Mouse (Mus musculus): ENCODE results near the gene Pramef20. TPM values are rescaled to one million over a fixed set of nuclear protein-coding genes. Genes with fewer than 3 reads are reported as not detected.
"Not testable (repeated sequence)": the region's sequence is repeated elsewhere in the genome, so short reads cannot be mapped to it uniquely, and the experiment has no call there.

Pramef20 gene
- not detected for total RNA-seq (2021)
- long read RNA-seq, result 0 reads

GRCm38 (mm10) chr4:144377911-144378310 is at the start of gene Pramef20:
Pramef20 (minus strand) TSS chr4:144377933.
- no peak for DNase-seq (ENCODE audit: low spot score in 2 of 2)

- no peak for DNase-seq (ENCODE audit: low spot score in 2 of 2)
Observed at GRCm38 (mm10) chr4:144424590-144424989, 46.9 kb upstream of the Pramef20 start.

GRCm38 (mm10) chr4:144420644-144421043 is 42.9 kb upstream of the Pramef20 start:
- no peak for DNase-seq (ENCODE audit: low spot score in 2 of 2)

GRCm38 (mm10) chr4:144408290-144408689 is 30.6 kb upstream of the Pramef20 start, which contains the start of gene Pramef12:
Pramef12 (minus strand) TSS chr4:144408464.
- DNase-seq (ENCODE audit: low spot score in 2 of 2), result no peak

GRCm38 (mm10) chr4:144406261-144406660 is 28.5 kb upstream of the Pramef20 start:
- no peak for DNase-seq (ENCODE audit: low spot score in 2 of 2)

- DNase-seq (ENCODE audit: low spot score in 2 of 2), result no peak
Observed at GRCm38 (mm10) chr4:144404456-144405086, 26.8 kb upstream of the Pramef20 start.

- no peak for DNase-seq (ENCODE audit: low spot score in 2 of 2)
Observed at GRCm38 (mm10) chr4:144402712-144403111, 25.0 kb upstream of the Pramef20 start.

- DNase-seq (ENCODE audit: low spot score in 2 of 2), result no peak
Observed at GRCm38 (mm10) chr4:144396316-144396715, 18.6 kb upstream of the Pramef20 start.

- DNase-seq (ENCODE audit: low spot score in 2 of 2), result not testable (repeated sequence)
Observed at GRCm38 (mm10) chr4:144357642-144358041, 20.1 kb downstream of the Pramef20 start, which contains the start of gene Gm13119. Gm13119 (plus strand) TSS chr4:144357942.

GRCm38 (mm10) chr4:144335856-144336255 is 41.9 kb downstream of the Pramef20 start:
- DNase-seq (ENCODE audit: low spot score in 2 of 2), result not testable (repeated sequence)

- DNase-seq (ENCODE audit: low spot score in 2 of 2), result not testable (repeated sequence)
Observed at GRCm38 (mm10) chr4:144329949-144330348, 47.8 kb downstream of the Pramef20 start, which contains the start of gene Gm13128. Gm13128 (plus strand) TSS chr4:144330249.

Other genes starting within 250 kb of the Pramef20 start
- gene Oog3, start 215.3 kb downstream of the Pramef20 start, total RNA-seq (2021), result not detected
- gene Oog2, start 187.2 kb downstream of the Pramef20 start, total RNA-seq (2021), result not detected
- gene C87977, start 164.6 kb downstream of the Pramef20 start, total RNA-seq (2021), result not detected
- gene Pramel5, start 97.4 kb downstream of the Pramef20 start, total RNA-seq (2021), result not detected
- not detected for gene Gm13128, start 47.7 kb downstream of the Pramef20 start, total RNA-seq (2021)
- gene Gm13119, start 20.0 kb downstream of the Pramef20 start, total RNA-seq (2021), result not detected
- gene Pramef12, start 30.5 kb upstream of the Pramef20 start, total RNA-seq (2021), result not detected
- gene 1700012P22Rik, start 60.8 kb upstream of the Pramef20 start, total RNA-seq (2021), result not detected
- gene Gm9944, start 75.4 kb upstream of the Pramef20 start, total RNA-seq (2021), result not detected
- not detected for gene Aadacl3, start 85.8 kb upstream of the Pramef20 start, total RNA-seq (2021)
- not detected for gene 9430007A20Rik, start 141.9 kb upstream of the Pramef20 start, total RNA-seq (2021)
- gene Gm13124, start 187.2 kb upstream of the Pramef20 start, total RNA-seq (2021), result not detected
- gene Aadacl4, start 235.8 kb upstream of the Pramef20 start, total RNA-seq (2021), result not detected